Mouse (Mus musculus) bone marrow macrophage, adult 2 months (primary cell): ENCODE results near the gene Srsf4.

Experiments
- CTCF ChIP-seq: IDR thresholded peaks from 2 replicates; pipeline ENCODE4 v1.5.1; 2012; ENCODE audit warnings: low read depth, mild to moderate bottlenecking, low read length, moderate library complexity
- POLR2A ChIP-seq: IDR thresholded peaks from 2 replicates; pipeline ENCODE4 v1.6.1; 2012; ENCODE audit warnings: mild to moderate bottlenecking, low read depth, low read length, borderline replicate concordance

- TF ChIP-seq CTCF (no peak), POLR2A (no peak)
Measured at GRCm38 (mm10) chr4:131904478-131904877, 31.1 kb downstream of the Srsf4 start.
